Mouse (Mus musculus) midbrain, embryonic 16.5 days (tissue): ENCODE measurements around the gene Ttll12. TPM values are rescaled to one million over a fixed set of nuclear protein-coding genes. Genes with fewer than 3 reads are reported as not detected.

Experiments
- ATAC-seq: fragments of 200-750 bp; cut with Nextera tagmentation; 2 replicates; pipeline ENCODE4 v1.8.0; 2017; ENCODE audit warnings: moderate TSS enrichment
- H3K27ac ChIP-seq: fragments of 300-500 bp; sonication (generic); 2 replicates; pipeline ENCODE4 v1.5.1; 2014; ENCODE audit warnings: mild to moderate bottlenecking, low read length, mixed read lengths
- H3K27me3 ChIP-seq: fragments of 300-500 bp; sonication (generic); 2 replicates; pipeline ENCODE4 v1.6.1; 2014; ENCODE audit warnings: low read depth, low read length, mixed read lengths; ENCODE audit not compliant: control insufficient read depth, insufficient read depth
- H3K36me3 ChIP-seq: fragments of 300-500 bp; sonication (generic); 2 replicates; pipeline ENCODE4 v1.6.1; 2014; ENCODE audit warnings: mild to moderate bottlenecking, low read length, moderate library complexity, mixed read lengths; ENCODE audit not compliant: control insufficient read depth, insufficient read depth
- H3K4me1 ChIP-seq: fragments of 300-500 bp; sonication (generic); 2 replicates; pipeline ENCODE4 v1.6.1; 2014; ENCODE audit warnings: mild to moderate bottlenecking, low read length, mixed read lengths; ENCODE audit not compliant: control insufficient read depth, insufficient read depth
- H3K4me2 ChIP-seq: fragments of 300-500 bp; sonication (generic); 2 replicates; pipeline ENCODE4 v1.6.1; 2014; ENCODE audit warnings: mild to moderate bottlenecking, low read length, mixed read lengths
- H3K4me3 ChIP-seq: fragments of 300-500 bp; sonication (generic); 2 replicates; pipeline ENCODE4 v1.5.1; 2014; ENCODE audit warnings: low read depth, mild to moderate bottlenecking, low read length, moderate library complexity, mixed read lengths
- H3K9ac ChIP-seq: fragments of 300-500 bp; sonication (generic); 2 replicates; pipeline ENCODE4 v1.6.1; 2014; ENCODE audit warnings: low read depth, low read length, mixed read lengths
- H3K9me3 ChIP-seq: fragments of 300-500 bp; sonication (generic); replicated peaks from 2 replicates; pipeline ENCODE4 v1.6.1; 2014; ENCODE audit warnings: mild to moderate bottlenecking, low read length, mixed read lengths; ENCODE audit not compliant: control insufficient read depth, poor library complexity, severe bottlenecking
- WGBS: fragments of 180-500 bp; shearing (Covaris S2); extraction: QIAGEN DNeasy Blood & Tissue Kit; methylation state at CpG from one replicate; pipeline ENCODE4 v1.1.7; 2014; 5-methylcytosine and 5-hydroxymethylcytosine counted together
- polyA plus RNA-seq: library from polyadenylated mRNA; unstranded; fragments of >200 nt; fragmentation: Nextera tagmentation; extraction: Ambion mirVana; gene quantifications from 2 replicates; pipeline ENCODE4 v1.2.1, GENCODE M21; 2015

Ttll12 gene
- 47.4 and 49.2 TPM in 2 replicates for polyA plus RNA-seq

DNA sequence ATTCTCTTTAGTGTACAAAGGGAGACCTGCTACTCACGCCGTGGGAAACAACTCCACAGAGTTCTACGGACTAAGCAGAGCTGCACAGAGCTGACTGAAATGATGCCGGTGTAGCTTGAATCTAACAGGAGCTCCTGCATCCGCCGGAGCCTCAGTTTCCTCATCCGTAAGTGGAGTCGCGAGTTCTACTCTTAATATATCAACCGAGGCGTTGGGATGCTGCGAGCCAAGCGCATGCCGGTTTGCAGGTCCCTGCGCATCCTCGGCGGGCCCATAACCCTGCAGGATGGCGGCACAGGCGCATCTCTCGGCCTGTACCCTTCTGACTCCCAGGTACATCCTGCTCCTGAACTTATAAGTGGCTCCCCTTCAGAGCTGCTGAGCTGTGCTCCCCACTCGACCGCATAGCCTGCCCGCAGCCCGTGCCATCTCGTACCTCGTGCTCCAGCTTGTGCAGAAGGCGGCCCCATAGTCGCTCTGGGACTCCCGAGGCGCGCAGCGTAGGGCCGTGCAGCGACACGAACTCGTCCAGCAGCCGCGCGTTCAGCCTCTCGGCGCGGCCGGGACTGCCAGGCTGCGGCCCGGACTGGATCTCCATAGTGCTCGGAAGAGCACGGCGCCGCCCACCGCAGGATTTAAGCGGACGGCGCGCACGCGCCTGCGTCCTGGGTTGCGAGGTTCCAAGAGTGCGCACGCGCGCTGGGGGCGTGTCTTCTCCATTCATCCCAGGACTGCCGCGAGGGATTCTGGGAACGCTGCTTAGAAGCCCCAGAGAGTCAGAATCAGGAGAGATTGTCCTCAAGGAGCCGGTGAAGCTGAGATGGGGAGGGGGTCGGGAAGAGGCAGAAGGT lies at the start of gene Ttll12:
Gene Ttll12 (minus strand): TSS at position 645 of the 851 bp plus-strand sequence.
- H3K27ac ChIP-seq: peak within 1 kb of the TSS; percentile 68
- WGBS: under 1% methylated on average over 68 of the region's 68 CpGs

GRCm38 (mm10) chr15:83642518-83642917 lies 47.6 kb upstream of the Ttll12 start:
- no peak overlapping the region for H3K9ac ChIP-seq
- WGBS: 99% methylated on average over 6 of the region's 6 CpGs
- no peak overlapping the region for H3K4me2 ChIP-seq
- H3K9me3 ChIP-seq: no peaks in the 10 kb centered on the region
- no peak for ATAC-seq
- H3K27ac ChIP-seq: no peak overlapping the region
- H3K4me3 ChIP-seq: no peak overlapping the region
- H3K27me3 ChIP-seq: no peaks in the 10 kb centered on the region
- H3K36me3 ChIP-seq: no peaks in the 10 kb centered on the region
- no peaks in the 10 kb centered on the region for H3K4me1 ChIP-seq

More for the DNA sequence above, at the start of gene Ttll12:
- Histone ChIP-seq H3K9me3 (no peaks in the 10 kb centered on the region), H3K4me2 (peak within 1 kb of the TSS; percentile 94), H3K4me1 (peaks cover 21% of the 10 kb centered on the region), H3K9ac (peak within 1 kb of the TSS; percentile 78), H3K4me3 (peak within 1 kb of the TSS; percentile 84), H3K27me3 (no peaks in the 10 kb centered on the region), H3K36me3 (no peaks in the 10 kb centered on the region)
- ATAC-seq: peak; percentile 94

GRCm38 (mm10) chr15:83640208-83640607 lies 45.3 kb upstream of the Ttll12 start:
- no peak for ATAC-seq
- 74% methylated on average over 4 of the region's 4 CpGs for WGBS

DNA sequence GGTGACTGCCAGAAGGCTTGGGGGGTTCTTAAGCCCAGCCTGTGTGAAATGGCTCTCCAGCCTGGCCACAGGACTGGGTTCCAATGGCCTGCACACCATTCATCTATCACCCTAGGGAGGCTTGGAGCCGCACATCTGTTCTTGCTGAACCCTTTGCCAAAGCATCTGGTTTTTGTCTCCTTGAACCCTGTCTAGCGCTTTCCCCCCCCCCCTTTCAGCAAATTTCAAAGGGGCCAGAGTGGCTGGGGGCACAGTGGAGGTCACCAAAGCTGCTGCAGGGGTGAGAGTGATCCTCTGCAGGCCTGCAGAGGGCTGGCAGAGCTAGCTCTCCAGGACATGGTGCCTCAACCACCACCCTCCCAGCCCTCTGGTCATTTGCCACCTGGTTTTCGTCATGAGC lies 44.2 kb upstream of the Ttll12 start:
- H3K9ac ChIP-seq: no peak overlapping the region
- no peaks in the 10 kb centered on the region for H3K36me3 ChIP-seq
- ATAC-seq: no peak
- H3K4me1 ChIP-seq: no peaks in the 10 kb centered on the region
- H3K27ac ChIP-seq: no peak overlapping the region
- WGBS: 64% methylated on average over 3 of the region's 3 CpGs
- H3K9me3 ChIP-seq: no peaks in the 10 kb centered on the region
- no peak overlapping the region for H3K4me2 ChIP-seq
- no peaks in the 10 kb centered on the region for H3K27me3 ChIP-seq
- no peak overlapping the region for H3K4me3 ChIP-seq

More at GRCm38 (mm10) chr15:83640208-83640607, 45.3 kb upstream of the Ttll12 start:
- H3K4me1 ChIP-seq: no peaks in the 10 kb centered on the region
- no peak overlapping the region for H3K27ac ChIP-seq
- no peak overlapping the region for H3K9ac ChIP-seq
- no peaks in the 10 kb centered on the region for H3K36me3 ChIP-seq
- H3K27me3 ChIP-seq: no peaks in the 10 kb centered on the region
- no peak overlapping the region for H3K4me3 ChIP-seq
- H3K9me3 ChIP-seq: no peaks in the 10 kb centered on the region
- H3K4me2 ChIP-seq: no peak overlapping the region

DNA sequence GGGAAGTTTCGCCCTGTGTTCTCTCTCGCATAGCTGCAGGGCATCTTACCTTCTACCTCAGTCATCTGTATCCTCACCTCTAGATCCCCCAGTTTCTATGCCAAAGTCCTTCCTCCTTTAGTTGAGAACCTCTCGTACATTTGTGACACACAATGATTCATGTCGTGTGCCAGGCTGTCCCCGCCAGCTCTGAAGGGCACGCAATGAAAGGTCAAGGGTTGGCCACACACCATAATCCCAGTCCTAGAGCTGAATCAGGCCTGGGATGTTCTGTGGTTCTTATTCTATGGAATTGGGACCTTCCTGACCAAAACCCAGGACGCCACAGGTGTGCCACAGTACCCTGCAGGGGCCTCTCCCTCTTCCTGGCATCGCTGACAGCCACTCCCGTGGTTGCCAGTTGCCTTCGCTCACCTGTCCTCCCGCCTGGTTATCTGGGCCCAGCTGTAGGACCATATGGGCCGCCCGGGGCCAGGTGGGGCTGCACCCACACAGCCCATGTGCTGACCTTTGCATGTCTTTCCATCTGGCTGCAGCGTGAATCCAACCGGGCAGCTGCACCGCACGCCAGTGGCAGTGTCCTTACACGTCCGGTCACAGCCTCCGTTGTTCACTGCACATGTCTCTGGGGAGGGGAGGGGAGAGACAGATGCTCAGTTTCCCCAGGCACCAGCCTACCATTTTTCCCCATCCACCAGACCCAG lies 43.4 kb upstream of the Ttll12 start:
- 88% methylated on average over 20 of the region's 20 CpGs for WGBS
- Histone ChIP-seq H3K4me3 (no peak overlapping the region), H3K9ac (no peak overlapping the region), H3K36me3 (no peaks in the 10 kb centered on the region), H3K27ac (no peak overlapping the region), H3K4me2 (no peak overlapping the region), H3K27me3 (no peaks in the 10 kb centered on the region), H3K9me3 (no peaks in the 10 kb centered on the region), H3K4me1 (no peaks in the 10 kb centered on the region)
- ATAC-seq: no peak

GRCm38 (mm10) chr15:83636759-83637158 lies 41.8 kb upstream of the Ttll12 start:
- H3K9me3 ChIP-seq: no peaks in the 10 kb centered on the region
- H3K27ac ChIP-seq: no peak overlapping the region
- H3K27me3 ChIP-seq: no peaks in the 10 kb centered on the region
- ATAC-seq: no peak
- H3K4me2 ChIP-seq: no peak overlapping the region
- no peak overlapping the region for H3K4me3 ChIP-seq
- 78% methylated on average over 6 of the region's 6 CpGs for WGBS
- no peaks in the 10 kb centered on the region for H3K4me1 ChIP-seq
- H3K9ac ChIP-seq: no peak overlapping the region
- no peaks in the 10 kb centered on the region for H3K36me3 ChIP-seq

DNA sequence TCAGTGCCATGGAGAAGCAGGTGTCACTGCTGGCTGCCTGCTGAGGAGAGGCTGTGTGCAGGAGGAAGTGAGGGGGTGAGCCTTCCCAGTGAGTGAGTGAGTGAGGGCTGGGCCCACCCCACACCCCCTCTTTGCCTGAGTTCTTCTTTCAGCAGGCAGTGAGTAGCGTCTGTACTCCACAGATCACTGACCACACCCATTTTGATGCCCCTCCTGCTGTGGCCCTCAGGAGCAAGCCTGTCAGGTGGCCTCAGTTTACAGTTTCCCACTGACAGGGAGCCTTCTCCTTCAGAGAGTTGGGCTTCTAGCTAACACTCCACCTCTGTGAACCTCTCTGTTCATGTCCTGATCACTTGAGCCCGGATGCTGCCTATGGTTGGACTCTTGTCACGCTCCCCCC lies 40.3 kb upstream of the Ttll12 start:
- no peaks in the 10 kb centered on the region for H3K9me3 ChIP-seq
- H3K4me3 ChIP-seq: no peak overlapping the region
- ATAC-seq: no peak
- no peaks in the 10 kb centered on the region for H3K36me3 ChIP-seq
- no peak overlapping the region for H3K27ac ChIP-seq
- no peak overlapping the region for H3K4me2 ChIP-seq
- 67% methylated on average over 3 of the region's 3 CpGs for WGBS
- H3K4me1 ChIP-seq: no peaks in the 10 kb centered on the region
- no peak overlapping the region for H3K9ac ChIP-seq
- no peaks in the 10 kb centered on the region for H3K27me3 ChIP-seq

DNA sequence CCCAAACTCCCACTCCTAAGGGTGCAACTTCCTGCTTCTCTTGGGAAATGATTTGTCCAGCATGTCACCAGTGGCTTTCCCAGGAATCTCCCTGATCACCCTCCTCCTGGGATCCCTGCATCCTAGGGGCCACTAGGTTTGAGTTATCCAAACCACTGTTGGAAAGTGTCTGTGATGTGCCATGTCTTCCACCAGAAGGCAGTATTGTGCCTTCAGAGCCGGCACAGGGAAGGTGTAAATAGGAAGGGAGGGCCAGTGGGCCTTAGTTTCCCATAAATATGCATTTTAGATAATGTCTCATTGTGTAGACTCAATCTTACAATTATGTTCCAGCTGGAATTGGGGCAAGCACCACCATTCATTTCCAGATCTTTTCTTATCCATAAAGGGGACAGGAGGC lies 39.1 kb upstream of the Ttll12 start:
- Histone ChIP-seq H3K4me3 (no peak overlapping the region), H3K27ac (no peak overlapping the region), H3K9me3 (no peaks in the 10 kb centered on the region), H3K4me2 (no peak overlapping the region), H3K27me3 (no peaks in the 10 kb centered on the region), H3K4me1 (no peaks in the 10 kb centered on the region), H3K9ac (no peak overlapping the region), H3K36me3 (no peaks in the 10 kb centered on the region)
- ATAC-seq: no peak
- WGBS: 5% methylated on average over 1 of the region's 1 CpGs

- no peak overlapping the region for H3K27ac ChIP-seq
- no peaks in the 10 kb centered on the region for H3K36me3 ChIP-seq
- no peak overlapping the region for H3K4me2 ChIP-seq
- H3K4me1 ChIP-seq: no peaks in the 10 kb centered on the region
- 86% methylated on average over 7 of the region's 7 CpGs for WGBS
- no peak for ATAC-seq
- no peaks in the 10 kb centered on the region for H3K9me3 ChIP-seq
- H3K27me3 ChIP-seq: no peaks in the 10 kb centered on the region
- no peak overlapping the region for H3K4me3 ChIP-seq
- no peak overlapping the region for H3K9ac ChIP-seq
These were observed 36.1 kb upstream of the Ttll12 start for GRCm38 (mm10) chr15:83631071-83631470.
